Mouse (Mus musculus) liver, adult 2 months (tissue): ENCODE measurements around the gene Ptprn2.

Experiments
- CTCF ChIP-seq: fragments of 200-500 bp; IDR thresholded peaks from 2 replicates; pipeline ENCODE4 v1.5.1; 2011; ENCODE audit warnings: low read depth, low read length, control low read depth
- POLR2A ChIP-seq: fragments of 200-500 bp; IDR thresholded peaks from 2 replicates; pipeline ENCODE4 v1.6.1; 2011; ENCODE audit warnings: low read length, control low read depth; ENCODE audit not compliant: insufficient read depth; ENCODE audit errors: extremely low read depth

GRCm38 (mm10) chr12:116574720-116575119, 89.2 kb downstream of the Ptprn2 start:
- no peak for TF ChIP-seq CTCF
- TF ChIP-seq POLR2A = no peak
